Mouse (Mus musculus) heart, embryonic 16.5 days (tissue): Measurements from ENCODE around the gene Zfp39. TPM values are rescaled to one million over a fixed set of nuclear protein-coding genes. Genes with fewer than 3 reads are reported as not detected.
A peak's percentile ranks its signal among the peaks of the same experiment; 100 is the strongest.

Experiments used
- ATAC-seq: fragments of 200-750 bp; cut with Nextera tagmentation; replicated peaks from 2 replicates; pipeline ENCODE4 v1.8.0; 2017; ENCODE audit warnings: moderate number of reproducible peaks; ENCODE audit not compliant: insufficient read depth, low FRiP score; ENCODE audit errors: extremely low read depth
- H3K27ac ChIP-seq: fragments of 300-500 bp; sonication (generic); 2 replicates; pipeline ENCODE4 v1.5.1; 2014; ENCODE audit warnings: mild to moderate bottlenecking, low read length, control low read depth, moderate library complexity
- H3K27me3 ChIP-seq: fragments of 300-500 bp; sonication (generic); 2 replicates; pipeline ENCODE4 v1.6.1; 2014; ENCODE audit warnings: low read length, mixed read lengths; ENCODE audit not compliant: control insufficient read depth, insufficient read depth
- H3K36me3 ChIP-seq: fragments of 300-500 bp; sonication (generic); 2 replicates; pipeline ENCODE4 v1.6.1; 2014; ENCODE audit not compliant: control insufficient read depth, insufficient read depth
- H3K4me1 ChIP-seq: fragments of 300-500 bp; sonication (generic); 2 replicates; pipeline ENCODE4 v1.6.1; 2014; ENCODE audit warnings: low read length, mixed read lengths; ENCODE audit not compliant: control insufficient read depth, insufficient read depth
- H3K4me2 ChIP-seq: fragments of 300-500 bp; sonication (generic); 2 replicates; pipeline ENCODE4 v1.6.1; 2014; ENCODE audit warnings: low read depth, mild to moderate bottlenecking, control low read depth, low read length
- H3K4me3 ChIP-seq: fragments of 300-500 bp; sonication (generic); 2 replicates; pipeline ENCODE4 v1.5.1; 2014; ENCODE audit warnings: mild to moderate bottlenecking, control low read depth, low read length
- H3K9ac ChIP-seq: fragments of 300-500 bp; sonication (generic); 2 replicates; pipeline ENCODE4 v1.6.1; 2014; ENCODE audit warnings: low read length, control low read depth
- H3K9me3 ChIP-seq: fragments of 300-500 bp; sonication (generic); replicated peaks from 2 replicates; pipeline ENCODE4 v1.6.1; 2016; ENCODE audit warnings: low read length; ENCODE audit not compliant: control insufficient read depth
- WGBS: fragments of 180-500 bp; shearing (Covaris S2); extraction: QIAGEN DNeasy Blood & Tissue Kit; methylation state at CpG from one replicate; pipeline ENCODE4 v1.1.7; 2014; 5-methylcytosine and 5-hydroxymethylcytosine counted together
- polyA plus RNA-seq: library from polyadenylated mRNA; unstranded; fragments of >200 nt; fragmentation: Nextera tagmentation; extraction: Ambion mirVana; gene quantifications from 2 replicates; pipeline ENCODE4 v1.2.1, GENCODE M21; 2015

Zfp39 gene
- polyA plus RNA-seq, 1 experiment from 2014 or later = 5.0 TPM

DNA sequence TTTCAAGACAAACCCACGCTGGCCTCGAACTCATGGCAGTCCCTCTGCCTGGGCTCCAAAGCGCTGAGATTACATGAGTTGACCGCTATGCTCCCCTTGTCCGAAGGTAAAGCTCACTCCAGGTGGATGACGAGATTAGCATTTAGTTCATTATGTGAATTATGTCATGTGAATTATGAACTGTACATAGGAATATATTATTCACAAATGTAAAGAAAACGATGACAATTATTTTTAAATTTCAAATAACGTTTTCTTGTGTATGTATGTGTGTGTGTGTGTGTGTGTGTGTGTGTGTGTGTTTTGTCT is 339 bp upstream of the Zfp39 start:
- Histone ChIP-seq H3K27me3 (no peaks in the 10 kb centered on the region), H3K36me3 (peaks cover 14% of the 10 kb centered on the region), H3K27ac (peak overlapping the region; percentile 63; the same call in 1 of the 2 replicates), H3K9me3 (no peaks in the 10 kb centered on the region), H3K4me3 (peak overlapping the region; percentile 87), H3K4me1 (peaks cover 8% of the 10 kb centered on the region), H3K4me2 (peak overlapping the region; percentile 95), H3K9ac (peak overlapping the region; percentile 90)
- 4% methylated on average over 8 of the region's 8 CpGs for WGBS
- ATAC-seq = peak; percentile 15; the same call in 1 of the 2 replicates

DNA sequence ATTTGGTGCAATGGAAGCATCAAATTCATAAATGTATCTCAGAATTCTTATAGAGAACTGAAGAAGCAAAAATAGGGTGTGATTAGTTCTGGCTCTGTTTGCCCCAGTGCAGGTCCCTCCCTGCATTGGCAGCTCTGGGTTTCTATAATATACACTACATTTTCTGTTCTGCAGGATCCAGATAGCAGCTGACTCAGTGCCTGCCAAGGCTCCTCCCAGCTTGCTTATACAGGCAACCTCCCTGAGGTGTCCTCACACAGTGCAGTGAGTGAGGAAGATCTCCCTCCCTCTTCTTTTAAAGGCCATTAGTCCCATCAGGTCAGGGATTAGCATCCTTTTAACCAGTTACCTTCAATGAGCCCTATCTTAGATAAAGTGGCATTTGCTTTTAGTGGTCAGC is 2.9 kb downstream of the Zfp39 start:
- Histone ChIP-seq H3K4me1 (peaks cover 8% of the 10 kb centered on the region), H3K4me2 (no peak overlapping the region), H3K27ac (no peak overlapping the region), H3K9me3 (no peaks in the 10 kb centered on the region), H3K27me3 (no peaks in the 10 kb centered on the region), H3K36me3 (peaks cover 24% of the 10 kb centered on the region), H3K4me3 (no peak overlapping the region), H3K9ac (no peak overlapping the region)
- ATAC-seq = no peak

- Histone ChIP-seq H3K9ac (no peak overlapping the region), H3K4me3 (no peak overlapping the region), H3K4me1 (no peaks in the 10 kb centered on the region; the same call in 1 of the 2 replicates), H3K27ac (no peak overlapping the region), H3K9me3 (no peaks in the 10 kb centered on the region), H3K4me2 (no peak overlapping the region), H3K36me3 (peaks cover 34% of the 10 kb centered on the region), H3K27me3 (no peaks in the 10 kb centered on the region)
- 83% methylated on average over 6 of the region's 6 CpGs for WGBS
- ATAC-seq = no peak
These were observed 6.5 kb downstream of the Zfp39 start for GRCm38 (mm10) chr11:58897485-58897884.

- Histone ChIP-seq H3K9ac (no peak overlapping the region), H3K4me3 (no peak overlapping the region), H3K4me1 (no peaks in the 10 kb centered on the region), H3K36me3 (peaks cover 39% of the 10 kb centered on the region), H3K4me2 (no peak overlapping the region), H3K9me3 (no peaks in the 10 kb centered on the region), H3K27ac (no peak overlapping the region), H3K27me3 (no peaks in the 10 kb centered on the region)
- 80% methylated on average over 6 of the region's 6 CpGs for WGBS
- no peak for ATAC-seq
These were observed 9.6 kb downstream of the Zfp39 start for GRCm38 (mm10) chr11:58894456-58894855.

GRCm38 (mm10) chr11:58890511-58890910 is 13.5 kb downstream of the Zfp39 start:
- Histone ChIP-seq H3K27ac (no peak overlapping the region), H3K36me3 (peaks cover 31% of the 10 kb centered on the region), H3K4me2 (no peak overlapping the region), H3K4me3 (no peak overlapping the region), H3K9ac (no peak overlapping the region), H3K9me3 (no peaks in the 10 kb centered on the region), H3K27me3 (no peaks in the 10 kb centered on the region), H3K4me1 (no peaks in the 10 kb centered on the region)
- 73% methylated on average over 10 of the region's 10 CpGs for WGBS
- no peak for ATAC-seq

GRCm38 (mm10) chr11:58883756-58884155 is 20.3 kb downstream of the Zfp39 start:
- Histone ChIP-seq H3K9me3 (no peaks in the 10 kb centered on the region), H3K27ac (no peak overlapping the region), H3K9ac (no peak overlapping the region), H3K27me3 (no peaks in the 10 kb centered on the region), H3K36me3 (peaks cover 18% of the 10 kb centered on the region), H3K4me1 (no peaks in the 10 kb centered on the region), H3K4me3 (no peak overlapping the region), H3K4me2 (no peak overlapping the region)
- 77% methylated on average over 8 of the region's 8 CpGs for WGBS
- ATAC-seq = no peak

DNA sequence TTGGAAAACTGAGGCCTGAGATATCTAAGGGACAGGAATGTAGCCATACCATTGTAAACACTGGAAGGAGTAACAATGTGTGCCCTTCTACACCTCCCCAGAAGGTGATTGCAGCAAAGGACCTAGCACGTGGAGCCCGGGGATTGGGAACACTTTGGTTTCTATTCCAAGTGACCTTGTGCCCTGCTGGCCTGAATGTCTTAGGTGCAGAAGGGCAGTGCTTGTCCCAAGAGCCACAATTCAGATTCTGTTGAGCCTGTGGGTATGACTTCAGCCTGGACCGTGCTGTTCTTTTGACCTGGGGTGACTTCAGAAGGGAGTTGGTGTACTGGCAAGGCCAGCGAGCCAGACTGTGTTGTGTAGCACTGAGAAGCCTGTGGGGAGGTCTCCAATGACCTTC is 33.1 kb downstream of the Zfp39 start:
- no peak overlapping the region for H3K4me2 ChIP-seq
- ATAC-seq = no peak
- WGBS = 79% methylated on average over 4 of the region's 4 CpGs
- no peaks in the 10 kb centered on the region for H3K27me3 ChIP-seq
- no peak overlapping the region for H3K4me3 ChIP-seq
- no peak overlapping the region for H3K9ac ChIP-seq
- 0 out of 2 replicates have a peak, but pooled peaks cover 5% of the 10 kb centered on the region for H3K36me3 ChIP-seq
- no peak overlapping the region for H3K27ac ChIP-seq
- no peaks in the 10 kb centered on the region for H3K9me3 ChIP-seq
- H3K4me1 ChIP-seq = peaks cover 9% of the 10 kb centered on the region

GRCm38 (mm10) chr11:58867954-58868330 is 36.1 kb downstream of the Zfp39 start:
- Histone ChIP-seq H3K9me3 (no peaks in the 10 kb centered on the region), H3K27ac (no peak overlapping the region; the same call in 1 of the 2 replicates), H3K9ac (peak overlapping the region; percentile 86), H3K4me1 (peaks cover 9% of the 10 kb centered on the region), H3K4me2 (peak overlapping the region; percentile 90), H3K36me3 (0 out of 2 replicates have a peak, but pooled peaks cover 2% of the 10 kb centered on the region), H3K27me3 (no peaks in the 10 kb centered on the region), H3K4me3 (peak overlapping the region; percentile 73)
- 81% methylated on average over 6 of the region's 6 CpGs for WGBS
- no peak for ATAC-seq

DNA sequence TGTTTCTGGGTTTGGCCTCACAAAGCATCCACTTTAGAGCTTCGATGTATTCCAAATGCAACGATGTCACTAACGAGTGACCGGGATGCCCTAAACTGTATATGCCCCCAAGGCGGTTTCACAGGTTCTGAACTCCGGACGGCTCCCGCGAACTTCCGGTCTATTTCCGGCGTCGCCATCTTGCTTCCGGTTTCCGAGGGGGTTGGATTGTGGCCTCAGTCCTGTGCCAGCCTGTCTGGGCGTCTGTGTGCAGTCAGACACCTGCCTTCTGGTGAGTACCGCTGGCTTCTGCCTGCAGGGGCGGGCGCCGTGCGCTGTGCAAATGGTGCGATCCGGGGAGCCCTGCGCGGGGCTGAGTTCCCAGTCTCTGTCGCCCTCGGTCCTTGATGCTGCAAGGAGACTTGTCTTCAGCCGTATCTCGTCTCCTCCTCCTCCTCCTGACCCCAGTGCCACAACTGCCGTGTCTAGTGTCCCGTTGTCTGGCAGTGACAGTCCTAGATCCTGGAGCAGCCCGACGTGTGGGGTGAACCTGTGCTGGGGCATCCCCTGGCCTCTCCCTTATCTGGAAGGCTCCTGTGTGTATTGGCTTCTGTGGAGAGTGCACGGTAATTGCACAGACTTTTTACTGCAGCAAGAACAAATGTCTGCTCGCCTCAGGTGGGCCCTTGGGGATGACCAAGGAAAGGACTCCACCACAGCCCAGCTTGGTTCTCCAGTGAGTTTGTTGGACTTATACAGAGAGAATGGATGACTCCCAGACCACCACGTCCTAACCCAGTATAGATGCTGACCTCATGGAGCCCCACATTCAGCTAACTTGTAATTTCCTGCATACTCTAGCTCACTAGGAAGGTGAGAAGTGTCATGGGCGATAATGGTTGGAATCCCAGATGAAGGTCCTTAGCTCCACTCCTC is 36.7 kb downstream of the Zfp39 start, which contains the start of gene 2810021J22Rik:
2810021J22Rik (plus strand) TSS at position 178 of the 915 bp plus-strand sequence.
- Histone ChIP-seq H3K36me3 (0 out of 2 replicates have a peak, but pooled peaks cover 2% of the 10 kb centered on the region), H3K27ac (peak within 1 kb of the TSS; percentile 71), H3K4me2 (peak within 1 kb of the TSS; percentile 90), H3K9ac (peak within 1 kb of the TSS; percentile 86), H3K9me3 (no peaks in the 10 kb centered on the region), H3K4me3 (peak within 1 kb of the TSS; percentile 73), H3K4me1 (peaks cover 9% of the 10 kb centered on the region), H3K27me3 (no peaks in the 10 kb centered on the region)
- peak; percentile 82 for ATAC-seq
- WGBS = 6% methylated on average over 37 of the region's 37 CpGs
